Mouse (Mus musculus) G1E (cell line): ENCODE measurements at regions not wholly inside any gene's neighbourhood (a gene's known extent, or its start where the extent isn't known, plus 50 kb on each side); places are given as distances from the start of the nearest gene placed in this dataset.

Experiments used
- CTCF ChIP-seq: IDR thresholded peaks from 2 replicates; pipeline ENCODE4 v1.5.1; 2012; ENCODE audit warnings: low read depth, low read length, inconsistent platforms, mixed read lengths
- GATA1 ChIP-seq: IDR thresholded peaks from 2 replicates; pipeline ENCODE4 v1.6.1; 2012; ENCODE audit warnings: borderline replicate concordance, low read length, inconsistent platforms, mixed read lengths
- POLR2AphosphoS5 ChIP-seq: IDR thresholded peaks from 2 replicates; pipeline ENCODE4 v1.6.1; 2012; ENCODE audit warnings: low read depth, low read length, inconsistent platforms; ENCODE audit not compliant: insufficient replicate concordance

- TF ChIP-seq CTCF, result no peak
- no peak for TF ChIP-seq POLR2AphosphoS5
- no peak for TF ChIP-seq GATA1
Observed at GRCm38 (mm10) chr4:56620628-56621027, 119.2 kb upstream of the Gm26657 start.
